Mouse (Mus musculus) CH12.LX (cell line): ENCODE results near the gene Slc24a1. TPM values are rescaled to one million over a fixed set of nuclear protein-coding genes. Genes with fewer than 3 reads are reported as not detected.

ENCODE experiments used
- DNase-seq: peaks from one replicate; pipeline ENCODE4 v3.0.0-alpha.2; 2013; ENCODE audit errors: extremely low read depth
- H3K27ac ChIP-seq: 2 replicates; pipeline ENCODE4 v1.5.1; 2012; ENCODE audit warnings: low read depth, mild to moderate bottlenecking, control low read depth, moderate library complexity; ENCODE audit not compliant: insufficient read depth
- H3K27me3 ChIP-seq: replicated peaks from 2 replicates; pipeline ENCODE3; 2012; ENCODE audit warnings: inconsistent platforms
- H3K36me3 ChIP-seq, 2 experiments: replicated peaks in 1 of 2; 2 replicates each; pipeline versions ENCODE3 to v1.6.1; 2012; ENCODE audit warnings: inconsistent platforms in 1 of 2, low read length in 1 of 2, mild to moderate bottlenecking in 1 of 2, mixed read lengths in 1 of 2, moderate library complexity in 1 of 2; ENCODE audit not compliant: control insufficient read depth in 1 of 2, insufficient read depth in 1 of 2
- H3K4me1 ChIP-seq, 2 experiments: 2 replicates each; pipeline ENCODE4 v1.6.1; 2012; ENCODE audit warnings: inconsistent platforms in 1 of 2, moderate library complexity in 1 of 2; ENCODE audit not compliant: insufficient read depth in 2 of 2, control insufficient read depth in 1 of 2
- H3K4me2 ChIP-seq: 2 replicates; pipeline ENCODE4 v1.6.1; 2012; ENCODE audit warnings: low read depth, mild to moderate bottlenecking, control low read depth; ENCODE audit not compliant: poor library complexity, insufficient read depth, severe bottlenecking
- H3K4me3 ChIP-seq, 3 experiments: fragments of 150-350 bp in 1 of 3; sonication (generic) in 1 of 3; replicated peaks in 1 of 3; 2 replicates each; pipeline versions ENCODE3 to v1.5.1; 2011 to 2012; ENCODE audit warnings: low read depth in 2 of 3, low read length in 2 of 3, mild to moderate bottlenecking in 2 of 3, moderate library complexity in 2 of 3, control low read depth in 1 of 3, improper control_type of control experiment in 1 of 3, inconsistent platforms in 1 of 3, mixed read lengths in 1 of 3; ENCODE audit not compliant: poor library complexity in 1 of 3
- H3K79me2 ChIP-seq: replicated peaks from 2 replicates; pipeline ENCODE4 v1.6.1; 2012; ENCODE audit warnings: mild to moderate bottlenecking, moderate library complexity; ENCODE audit not compliant: control insufficient read depth, poor library complexity, insufficient read depth, severe bottlenecking; ENCODE audit errors: extremely low read depth
- H3K9ac ChIP-seq: 2 replicates; pipeline ENCODE4 v1.6.1; 2012; ENCODE audit warnings: low read depth, mild to moderate bottlenecking, control low read depth, moderate library complexity; ENCODE audit not compliant: insufficient read depth
- H3K9me3 ChIP-seq: replicated peaks from 2 replicates; pipeline ENCODE3; 2012; ENCODE audit warnings: low read length, inconsistent platforms, mixed read lengths
- BHLHE40 ChIP-seq: IDR thresholded peaks from 2 replicates; pipeline ENCODE4 v1.6.1; 2011; ENCODE audit warnings: mild to moderate bottlenecking, low read depth, low read length, improper control_type of control experiment
- CHD1 ChIP-seq: IDR thresholded peaks from 2 replicates; pipeline ENCODE4 v1.6.1; 2012; ENCODE audit warnings: low read depth, low read length, improper control_type of control experiment, inconsistent platforms
- CHD2 ChIP-seq: IDR thresholded peaks from 2 replicates; pipeline ENCODE4 v1.6.1; 2011; ENCODE audit warnings: low read length, improper control_type of control experiment
- CTCF ChIP-seq, 2 experiments: IDR thresholded peaks in 1 of 2; conservative IDR thresholded peaks in 1 of 2; 2 replicates each; pipeline ENCODE4 v1.5.1; 2011 to 2012; ENCODE audit warnings: low read depth in 2 of 2, low read length in 2 of 2, improper control_type of control experiment in 1 of 2, inconsistent platforms in 1 of 2, mild to moderate bottlenecking in 1 of 2, moderate library complexity in 1 of 2
- E2F4 ChIP-seq: IDR thresholded peaks from 2 replicates; pipeline ENCODE4 v1.6.1; 2011; ENCODE audit warnings: low read depth, low read length, improper control_type of control experiment; ENCODE audit not compliant: insufficient replicate concordance
- EP300 ChIP-seq: IDR thresholded peaks from 2 replicates; pipeline ENCODE4 v1.6.1; 2011; ENCODE audit warnings: low read length, improper control_type of control experiment
- ETS1 ChIP-seq: conservative IDR thresholded peaks from 2 replicates; pipeline ENCODE4 v1.6.1; 2012; ENCODE audit warnings: low read depth, mild to moderate bottlenecking, inconsistent platforms, low read length, improper control_type of control experiment, moderate library complexity
- IRF4 ChIP-seq: IDR thresholded peaks from 2 replicates; pipeline ENCODE4 v1.6.1; 2014; ENCODE audit warnings: low read depth, mild to moderate bottlenecking, inconsistent platforms, low read length, improper control_type of control experiment
- JUN ChIP-seq: IDR thresholded peaks from 2 replicates; pipeline ENCODE4 v1.6.1; 2011; ENCODE audit warnings: low read depth, mild to moderate bottlenecking, low read length, improper control_type of control experiment, moderate library complexity; ENCODE audit not compliant: insufficient read depth
- KAT2A ChIP-seq: IDR thresholded peaks from 2 replicates; pipeline ENCODE4 v1.6.1; 2012; ENCODE audit warnings: low read length, improper control_type of control experiment, inconsistent platforms; ENCODE audit not compliant: insufficient replicate concordance
- MAFK ChIP-seq: IDR thresholded peaks from 2 replicates; pipeline ENCODE4 v1.6.1; 2011; ENCODE audit warnings: low read length, improper control_type of control experiment; ENCODE audit not compliant: insufficient replicate concordance
- MAZ ChIP-seq: IDR thresholded peaks from 2 replicates; pipeline ENCODE4 v1.6.1; 2012; ENCODE audit warnings: low read depth, mild to moderate bottlenecking, inconsistent platforms, low read length, improper control_type of control experiment, moderate library complexity
- MEF2A ChIP-seq: IDR thresholded peaks from 2 replicates; pipeline ENCODE4 v1.6.1; 2014; ENCODE audit warnings: low read depth, mild to moderate bottlenecking, inconsistent platforms, low read length, improper control_type of control experiment, borderline replicate concordance
- MXI1 ChIP-seq: IDR thresholded peaks from 2 replicates; pipeline ENCODE4 v1.6.1; 2011; ENCODE audit warnings: mild to moderate bottlenecking, low read depth, low read length, improper control_type of control experiment
- NELFE ChIP-seq: IDR thresholded peaks from 2 replicates; pipeline ENCODE4 v1.6.1; 2011; ENCODE audit warnings: low read depth, low read length, improper control_type of control experiment
- NRF1 ChIP-seq: IDR thresholded peaks from 2 replicates; pipeline ENCODE4 v1.6.1; 2014; ENCODE audit warnings: low read depth, mild to moderate bottlenecking, inconsistent platforms, low read length, improper control_type of control experiment, moderate library complexity
- PAX5 ChIP-seq: IDR thresholded peaks from 2 replicates; pipeline ENCODE4 v1.6.1; 2012; ENCODE audit warnings: low read length, inconsistent platforms, mixed read lengths
- RCOR1 ChIP-seq: conservative IDR thresholded peaks from 2 replicates; pipeline ENCODE4 v1.6.1; 2012; ENCODE audit warnings: low read depth, mild to moderate bottlenecking, inconsistent platforms, low read length, improper control_type of control experiment
- SIN3A ChIP-seq: IDR thresholded peaks from 2 replicates; pipeline ENCODE4 v1.6.1; 2012; ENCODE audit warnings: low read length, improper control_type of control experiment, inconsistent platforms
- TBP ChIP-seq: conservative IDR thresholded peaks from 2 replicates; pipeline ENCODE4 v1.6.1; 2011; ENCODE audit warnings: low read depth, low read length, improper control_type of control experiment
- TCF12 ChIP-seq: IDR thresholded peaks from 2 replicates; pipeline ENCODE4 v1.6.1; 2014; ENCODE audit warnings: low read depth, mild to moderate bottlenecking, inconsistent platforms, low read length, improper control_type of control experiment
- USF2 ChIP-seq: conservative IDR thresholded peaks from 2 replicates; pipeline ENCODE4 v1.6.1; 2011; ENCODE audit warnings: low read depth, low read length, improper control_type of control experiment
- ZC3H11A ChIP-seq: IDR thresholded peaks from 2 replicates; pipeline ENCODE4 v1.6.1; 2012; ENCODE audit warnings: low read depth, mild to moderate bottlenecking, inconsistent platforms, low read length, improper control_type of control experiment
- ZMIZ1 ChIP-seq: IDR thresholded peaks from 2 replicates; pipeline ENCODE4 v1.6.1; 2012; ENCODE audit warnings: low read depth, mild to moderate bottlenecking, inconsistent platforms, low read length, improper control_type of control experiment
- dilution Hi-C: fragments of 300-500 bp; cut with MboI; formaldehyde crosslinking; loops from 2 replicates; pipeline ENCODE4 v1.14.3; 2020; ENCODE audit warnings: low sequenced_read_pairs; ENCODE audit not compliant: extremely low pct_unique_long_range_greater_than_20kb, extremely low pct_ligation_motif_present
- in situ Hi-C: fragments of 300-500 bp; cut with MboI; formaldehyde crosslinking; loops from 3 replicates; pipeline ENCODE4 v1.14.3; 2019; ENCODE audit warnings: low sequenced_read_pairs, low pct_ligation_motif_present, low pct_unique_long_range_greater_than_20kb, mixed read lengths
- polyA plus RNA-seq: library from polyadenylated mRNA; unstranded; fragments of >175 nt; gene quantifications from 2 replicates; pipeline ENCODE4 v1.2.1, GENCODE M21; 2012; ENCODE audit warnings: low read depth; ENCODE audit not compliant: insufficient read length
- total RNA-seq, 2 experiments: library from RNA; depleted of rRNA; stranded (reverse); fragments of 300-350 nt in 1 of 2; fragments of >200 nt in 1 of 2; gene quantifications; 2 replicates each; pipeline ENCODE4 v1.2.3; 2012 to 2014

The Slc24a1 gene
- total and polyA plus RNA-seq, 3 experiments = under 0.01 to 0.11 TPM; not detected in 1

GRCm38 (mm10) chr9:64914629-64915028 is 36.8 kb downstream of the Slc24a1 start:
- H3K36me3 ChIP-seq = peaks cover 66 to 89% of the 10 kb centered on the region in 2 experiments
- H3K9ac ChIP-seq = no peak overlapping the region
- H3K4me3 ChIP-seq = no peak overlapping the region
- no peak overlapping the region for H3K4me2 ChIP-seq
- H3K27ac ChIP-seq = no peak overlapping the region
- peaks cover 0 to 16% of the 10 kb centered on the region in 2 experiments; a peak in 1 of 4 replicates for H3K4me1 ChIP-seq
- H3K79me2 ChIP-seq = no peaks in the 10 kb centered on the region
- TF ChIP-seq ZC3H11A = no peak
- no peak for TF ChIP-seq JUN
- no peak for TF ChIP-seq USF2
- TF ChIP-seq MXI1 = 0 out of 2 replicates have a peak, but pooled peaks have one; percentile 27
- TF ChIP-seq BHLHE40 = peak; percentile 49; the same call in 1 of the 2 replicates
- TF ChIP-seq MEF2A = no peak
- no peak for TF ChIP-seq IRF4
- TF ChIP-seq, all 38 proteins: peak for 2
- dilution Hi-C loops = no loop called here
- Histone ChIP-seq H3K27me3 (no peaks in the 10 kb centered on the region), H3K9me3 (peaks cover 2% of the 10 kb centered on the region)
- DNase-seq = peak; percentile 20
- in situ Hi-C loops = no loop called here

- Histone ChIP-seq H3K4me3 (no peak overlapping the region), H3K9ac (no peak overlapping the region), H3K9me3 (peaks cover 2% of the 10 kb centered on the region), H3K4me2 (no peak overlapping the region), H3K36me3 (peaks cover 68 to 87% of the 10 kb centered on the region in 2 experiments), H3K79me2 (no peaks in the 10 kb centered on the region), H3K4me1 (peaks cover 0 to 16% of the 10 kb centered on the region in 2 experiments; a peak in 1 of 4 replicates), H3K27ac (no peak overlapping the region), H3K27me3 (no peaks in the 10 kb centered on the region)
- in situ Hi-C loops (no loop called here), dilution Hi-C loops (no loop called here)
- DNase-seq = no peak
- no peak for TF ChIP-seq NRF1
- no peak for TF ChIP-seq EP300
- no peak for TF ChIP-seq JUN
- TF ChIP-seq MAFK = no peak
- TF ChIP-seq NELFE = no peak
- no peak for TF ChIP-seq CHD1
- TF ChIP-seq MAZ = no peak
- no peak for TF ChIP-seq TBP
- TF ChIP-seq SIN3A = no peak
- no peak for TF ChIP-seq RCOR1
- TF ChIP-seq CTCF (conservative IDR thresholded peaks at IDR 0.05 in 1 of 2, IDR thresholded peaks at IDR 0.05 in 1 of 2; ENCODE audit: low read depth in 2 of 2, low read length in 2 of 2) = no peak
- no peak for TF ChIP-seq MXI1
- TF ChIP-seq PAX5 = no peak
- no peak for TF ChIP-seq ZMIZ1
- no peak for TF ChIP-seq KAT2A
- TF ChIP-seq E2F4 = no peak
- TF ChIP-seq USF2 = no peak
- TF ChIP-seq TCF12 = no peak
- TF ChIP-seq ETS1 = no peak
- no peak for TF ChIP-seq CHD2
Observed at GRCm38 (mm10) chr9:64913973-64914372, 37.4 kb downstream of the Slc24a1 start.
